Mouse (Mus musculus): Measurements from ENCODE around the gene Adap1.

Gene Adap1

DNA sequence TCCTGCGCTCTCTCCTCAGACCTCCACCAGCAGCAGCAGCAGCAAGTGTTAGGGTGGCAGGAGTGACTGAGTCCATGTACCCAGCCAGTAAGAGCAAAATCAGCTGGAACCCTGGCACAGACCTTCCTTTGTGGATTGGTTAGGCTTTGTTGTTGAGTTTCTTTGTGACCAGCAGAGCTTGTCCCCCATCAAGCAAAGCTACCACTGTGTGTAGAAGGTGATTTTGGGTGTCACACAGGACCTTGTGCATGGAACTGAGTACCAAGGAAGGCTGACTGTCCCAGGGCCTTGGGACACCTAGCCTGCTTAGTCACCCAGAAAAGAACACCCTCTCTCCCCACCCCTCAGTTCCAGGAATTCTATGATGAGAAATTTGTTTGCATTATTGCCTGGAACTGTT is 68.2 kb downstream of the Adap1 start:
- CTCF ChIA-PET: no interaction called here
- POLR2A ChIA-PET: interaction anchor here in 2 of 4 experiments (0.6 to 8.5 kb wide), 3 partner anchors 8 to 151 kb away, joined by 3 to 72 read pairs (median 3); no protein-coding TSS in a partner anchor

DNA sequence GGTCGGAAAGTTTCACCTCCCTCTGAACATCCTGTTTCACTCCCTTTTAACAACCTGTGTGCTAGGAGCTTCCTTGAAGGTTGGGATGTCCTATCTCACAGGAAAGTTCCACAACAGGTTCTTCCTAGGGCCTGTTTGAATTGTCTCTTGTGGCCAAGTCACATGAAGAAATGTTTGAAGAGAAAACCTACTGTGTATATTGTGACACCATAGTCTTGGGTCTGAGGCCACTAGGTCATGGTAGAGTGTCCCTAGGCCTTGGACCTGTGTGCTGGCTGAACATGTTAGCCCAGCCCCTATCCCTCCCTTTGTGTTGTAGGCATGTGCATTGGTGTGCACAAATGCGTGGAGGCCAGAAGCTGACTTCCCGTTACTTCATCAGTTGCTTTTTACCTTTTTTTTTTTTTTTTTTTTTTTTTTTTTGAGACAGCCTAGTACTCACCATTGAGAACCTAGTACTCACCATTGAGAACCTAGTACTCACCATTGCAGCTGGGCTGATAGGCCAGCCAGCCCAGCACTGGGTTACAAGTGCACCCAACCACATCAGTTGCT is 69.1 kb downstream of the Adap1 start:
- CTCF ChIA-PET: interaction anchor here in 3 of 4 experiments (0.5 to 0.9 kb wide), 4 partner anchors 14 to 107 kb away, joined by 3 to 6 read pairs (median 4); no protein-coding TSS in a partner anchor
- POLR2A ChIA-PET: interaction anchor here in 3 of 4 experiments (0.6 to 8.5 kb wide), 8 partner anchors 9 to 258 kb away, joined by 3 to 72 read pairs (median 3); no protein-coding TSS in a partner anchor

DNA sequence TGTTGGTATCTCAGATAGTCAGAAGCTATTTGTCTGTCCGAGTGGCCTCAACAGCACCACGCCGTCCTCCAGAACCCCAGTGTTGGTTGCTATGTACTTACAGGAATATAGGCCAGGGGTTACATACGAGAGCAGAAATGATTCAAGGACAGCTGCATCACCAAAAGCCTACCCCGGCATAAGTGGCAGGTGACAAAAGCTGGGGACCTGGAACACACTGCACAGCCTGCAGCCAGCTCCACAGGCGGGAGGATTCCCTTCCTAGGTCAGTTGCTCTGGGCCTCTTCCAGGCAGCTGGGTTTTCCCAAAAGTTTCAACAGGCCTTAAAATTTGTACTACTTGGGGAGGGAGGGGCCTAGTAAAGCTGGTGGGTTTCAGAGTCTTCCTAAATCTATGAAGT is 69.6 kb downstream of the Adap1 start:
- ChIA-PET CTCF (interaction anchor here in 3 of 4 experiments (0.5 to 0.9 kb wide), 4 partner anchors 14 to 108 kb away, joined by 3 to 6 read pairs (median 4); no protein-coding TSS in a partner anchor), POLR2A (interaction anchor here in 3 of 4 experiments (0.6 to 8.5 kb wide), 13 partner anchors 8 to 257 kb away, joined by 3 to 72 read pairs (median 3); no protein-coding TSS in a partner anchor)

DNA sequence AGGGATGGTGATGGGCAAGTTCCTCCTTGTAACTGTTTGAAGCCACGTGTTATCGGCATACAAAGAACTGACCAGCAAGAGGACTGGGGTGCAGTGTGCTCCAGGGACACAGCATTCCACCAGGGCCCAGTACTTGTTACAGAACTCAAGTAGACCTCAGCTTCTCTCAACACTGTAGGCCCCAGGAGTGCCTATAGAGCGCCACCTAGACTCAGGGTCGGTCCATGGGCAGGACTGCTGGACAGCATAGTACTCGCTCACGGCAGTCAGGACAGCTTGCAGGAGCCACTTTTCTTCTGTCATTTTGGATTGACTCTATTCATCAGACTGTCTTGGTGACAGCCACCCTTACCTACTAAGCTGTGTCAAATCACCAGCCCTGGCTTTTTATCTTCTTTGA is 70.5 kb downstream of the Adap1 start:
- ChIA-PET POLR2A (interaction anchor here in 2 of 4 experiments (0.6 to 8.5 kb wide), 13 partner anchors 9 to 260 kb away, joined by 3 to 72 read pairs (median 3); partner anchors contain the start of genes Prkar1b (in 1 of the 2) and Sun1 (in 1 of the 2)), CTCF (no interaction called here)

DNA sequence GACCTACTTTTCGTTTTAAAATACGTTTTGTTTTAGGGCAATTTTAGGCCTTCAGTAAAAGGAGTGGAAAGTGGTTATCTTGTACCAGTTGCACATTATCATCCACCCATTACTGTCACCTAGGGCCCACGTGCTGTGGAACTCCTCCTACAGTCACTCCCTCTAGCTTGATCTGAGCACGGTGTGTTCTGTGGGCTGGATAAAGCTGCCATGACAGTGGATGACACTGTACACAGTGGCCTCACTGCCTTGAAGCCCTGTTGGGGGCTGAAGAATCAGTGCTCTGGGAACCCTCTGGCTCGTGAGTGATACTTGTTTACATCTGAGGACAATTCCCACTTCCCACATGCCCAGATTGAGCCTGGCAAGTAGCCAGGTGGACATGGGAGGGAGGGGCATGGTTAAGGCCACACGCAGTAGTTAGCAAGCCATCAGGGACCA is 72.1 kb downstream of the Adap1 start:
- CTCF ChIA-PET: no interaction called here
- POLR2A ChIA-PET: interaction anchor here in 2 of 4 experiments (0.6 to 8.5 kb wide), 10 partner anchors 11 to 262 kb away, joined by 3 to 72 read pairs (median 10); partner anchors contain the start of genes Dnaaf5 (in 1 of the 2), Pdgfa (in 1 of the 2), Prkar1b (in 1 of the 2) and Sun1 (in 1 of the 2)

DNA sequence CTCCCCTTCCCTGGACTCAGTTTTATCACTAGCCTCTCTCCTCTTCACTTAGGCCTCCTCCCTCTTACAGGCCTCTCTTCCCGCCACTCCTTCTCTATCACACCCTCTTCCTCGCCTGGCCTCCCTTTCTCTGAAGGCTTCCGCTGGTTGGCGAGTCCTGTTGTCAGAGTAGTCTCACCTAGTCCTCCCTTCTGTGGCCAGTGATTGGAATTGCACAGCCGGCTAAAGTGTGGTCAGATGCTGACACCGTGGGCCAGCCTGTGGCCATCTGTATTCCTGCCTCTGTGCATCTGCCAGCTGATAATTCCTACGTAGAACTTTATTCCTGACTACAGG is 72.5 kb downstream of the Adap1 start:
- CTCF ChIA-PET: interaction anchor here in 1 of 4 experiments (1.3 to 1.5 kb wide), 2 partner anchors 92 to 101 kb away, joined by 6 read pairs; no protein-coding TSS in a partner anchor
- POLR2A ChIA-PET: interaction anchor here in 3 of 4 experiments (0.6 to 8.5 kb wide), 29 partner anchors 10 to 630 kb away, joined by 3 to 72 read pairs (median 5); partner anchors contain the start of genes A430033K04Rik (in 1 of the 3), Dnaaf5 (in 1 of the 3), Pdgfa (in 1 of the 3) and Prkar1b (in 1 of the 3)

DNA sequence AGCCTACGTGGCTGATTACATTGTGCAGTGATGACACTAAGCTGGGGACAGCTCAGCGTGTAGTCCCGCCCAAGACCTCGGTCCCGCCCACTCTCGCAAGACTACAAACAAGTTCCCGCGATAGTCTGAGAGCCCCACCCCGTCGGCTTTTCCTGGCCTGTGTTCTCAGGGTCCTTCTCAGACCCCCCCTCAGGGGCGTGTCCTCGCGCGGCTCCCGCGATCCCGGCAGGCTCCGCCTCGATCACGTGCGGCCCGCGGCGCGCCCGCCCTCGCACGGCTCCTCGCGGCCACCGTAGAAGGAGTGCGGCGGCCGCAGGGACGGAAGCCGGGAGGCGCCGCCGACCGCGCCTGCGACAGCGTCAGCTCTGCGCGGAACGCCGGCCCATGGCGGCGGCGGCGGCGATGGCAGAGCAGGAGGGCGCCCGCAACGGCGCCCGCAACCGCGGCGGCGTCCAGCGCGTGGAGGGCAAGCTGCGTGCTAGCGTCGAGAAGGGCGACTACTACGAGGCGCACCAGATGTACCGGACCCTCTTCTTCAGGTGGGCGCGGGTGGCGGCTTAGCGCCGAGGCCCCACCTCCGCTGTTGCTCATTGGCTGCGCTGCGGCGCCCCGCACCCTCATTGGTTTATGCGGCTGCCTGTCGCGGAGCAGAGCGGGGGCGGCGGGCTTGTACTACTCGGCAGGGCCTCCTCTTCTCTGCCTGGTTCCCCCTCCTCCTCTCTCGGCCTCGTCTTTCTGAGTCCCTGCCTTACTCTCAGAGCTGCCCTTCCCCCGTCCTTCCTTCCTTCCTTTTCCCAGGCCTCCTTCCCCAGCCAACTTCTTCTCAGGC is 73.1 kb downstream of the Adap1 start, which contains the start of gene Get4:
Get4 (plus strand) TSS at position 244 of the 829 bp plus-strand sequence.
- POLR2A ChIA-PET: interaction anchor here (0.6 to 8.5 kb wide), 81 partner anchors 9 to 1092 kb away, joined by 3 to 72 read pairs (median 4); partner anchors contain the start of genes Sun1 (in 3 of the 4), Dnaaf5 (in 2 of the 4), Pdgfa (in 2 of the 4) and Prkar1b (in 2 of the 4)
- CTCF ChIA-PET: interaction anchor here (0.6 to 1.5 kb wide), 13 partner anchors 19 to 633 kb away, joined by 3 to 6 read pairs (median 3); partner anchors contain the start of genes Micall2 (in 1 of the 4) and Zfp68 (in 1 of the 4)

DNA sequence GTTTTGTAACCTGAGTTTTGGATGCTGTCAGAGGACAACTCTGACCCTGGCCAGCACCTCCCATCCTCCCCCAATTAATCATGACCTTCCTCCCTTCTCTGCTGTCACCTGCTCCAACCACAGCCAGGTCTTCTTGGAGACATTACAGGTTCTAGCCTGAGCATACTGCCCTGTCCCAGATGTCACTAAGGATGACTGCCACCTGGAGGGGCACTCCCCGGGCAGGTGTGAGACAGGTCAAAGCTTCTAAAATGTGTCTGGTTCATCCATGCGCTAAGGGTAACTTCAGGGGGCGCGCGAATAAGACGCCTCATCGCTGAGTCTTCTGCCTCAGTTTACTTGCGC is 73.7 kb downstream of the Adap1 start:
- ChIA-PET CTCF (interaction anchor here (0.6 to 1.5 kb wide), 13 partner anchors 19 to 632 kb away, joined by 3 to 6 read pairs (median 3); partner anchors contain the start of genes Micall2 (in 1 of the 4) and Zfp68 (in 1 of the 4)), POLR2A (interaction anchor here (0.6 to 8.5 kb wide), 80 partner anchors 8 to 1091 kb away, joined by 3 to 72 read pairs (median 4); partner anchors contain the start of genes Sun1 (in 3 of the 4), Dnaaf5 (in 2 of the 4), Pdgfa (in 2 of the 4) and Prkar1b (in 2 of the 4))

DNA sequence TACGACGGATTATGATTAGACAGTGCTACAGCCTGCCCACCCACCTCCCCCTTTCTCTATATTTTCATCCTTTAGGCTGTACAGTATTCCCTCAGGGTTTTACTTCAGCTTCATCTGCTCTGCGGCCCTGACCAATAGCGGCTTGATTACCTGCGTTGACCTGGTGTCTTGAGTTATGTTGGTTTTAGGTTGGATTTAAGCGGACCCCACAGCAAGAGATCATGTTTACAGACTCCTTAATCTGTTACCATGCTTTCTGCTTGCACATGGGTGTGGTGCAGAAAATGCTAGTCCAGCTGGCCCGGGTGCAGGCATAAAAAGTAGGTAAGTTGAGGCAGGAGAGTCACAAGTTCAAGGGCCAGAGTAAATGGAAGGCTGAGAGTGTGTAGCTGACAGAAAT is 74.1 kb downstream of the Adap1 start:
- CTCF ChIA-PET: interaction anchor here in 3 of 4 experiments (0.6 to 1.5 kb wide), 11 partner anchors 24 to 632 kb away, joined by 3 to 6 read pairs (median 3); partner anchors contain the start of genes Micall2 (in 1 of the 3) and Zfp68 (in 1 of the 3)
- POLR2A ChIA-PET: interaction anchor here (0.6 to 8.5 kb wide), 66 partner anchors 8 to 629 kb away, joined by 3 to 72 read pairs (median 4); partner anchors contain the start of genes Sun1 (in 3 of the 4), Dnaaf5 (in 2 of the 4), Pdgfa (in 2 of the 4) and Prkar1b (in 2 of the 4)

DNA sequence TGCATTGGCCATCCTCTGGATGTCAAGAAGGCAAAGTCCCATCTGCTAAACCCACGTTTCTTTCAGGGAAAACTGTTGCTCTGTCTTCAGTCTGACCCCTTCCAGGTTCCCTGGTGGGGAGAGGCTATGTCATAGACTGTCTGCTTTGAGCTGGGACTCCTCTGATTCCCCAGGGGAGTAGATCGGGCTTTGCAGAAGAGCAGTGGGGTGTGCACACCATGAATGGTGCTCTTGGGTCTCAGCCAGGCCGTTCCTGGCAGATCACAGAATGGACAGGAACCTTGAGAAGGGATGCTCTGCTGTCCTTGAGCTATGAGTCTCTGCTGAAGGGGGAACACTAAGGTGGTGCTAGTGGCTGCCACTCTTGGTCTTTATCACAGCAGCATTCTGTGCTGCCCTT is 76.6 kb downstream of the Adap1 start:
- POLR2A ChIA-PET: interaction anchor here in 3 of 4 experiments (0.5 to 1.3 kb wide), 4 partner anchors 14 to 754 kb away, joined by 3 to 5 read pairs (median 3); no protein-coding TSS in a partner anchor
- CTCF ChIA-PET: no interaction called here

DNA sequence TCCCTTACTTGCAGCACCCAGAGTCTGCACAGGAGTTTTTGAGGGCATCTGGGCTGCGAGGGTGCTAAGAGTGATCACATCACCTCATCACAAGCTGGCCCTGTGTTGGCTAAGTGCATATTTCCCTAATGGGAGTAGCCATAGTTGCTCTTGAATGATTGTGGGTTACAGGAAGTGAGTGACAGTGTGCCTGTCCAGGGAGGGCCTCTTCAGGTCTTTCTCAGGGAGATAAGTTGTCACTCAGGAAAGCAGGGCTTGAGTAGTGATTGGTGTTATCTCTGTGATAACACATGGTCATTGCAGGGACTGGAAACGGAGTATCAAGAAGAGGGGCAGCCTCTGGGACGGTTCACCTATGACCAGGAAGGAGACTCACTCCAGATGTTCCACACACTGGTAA is 77.7 kb downstream of the Adap1 start:
- ChIA-PET POLR2A (interaction anchor here in 2 of 4 experiments (0.6 to 1.6 kb wide), 2 partner anchors 9 to 34 kb away, joined by 3 to 4 read pairs; no protein-coding TSS in a partner anchor), CTCF (interaction anchor here in 1 of 4 experiments (0.7 kb wide), 1 partner anchor 84 kb away, joined by 4 read pairs; no protein-coding TSS in a partner anchor)

DNA sequence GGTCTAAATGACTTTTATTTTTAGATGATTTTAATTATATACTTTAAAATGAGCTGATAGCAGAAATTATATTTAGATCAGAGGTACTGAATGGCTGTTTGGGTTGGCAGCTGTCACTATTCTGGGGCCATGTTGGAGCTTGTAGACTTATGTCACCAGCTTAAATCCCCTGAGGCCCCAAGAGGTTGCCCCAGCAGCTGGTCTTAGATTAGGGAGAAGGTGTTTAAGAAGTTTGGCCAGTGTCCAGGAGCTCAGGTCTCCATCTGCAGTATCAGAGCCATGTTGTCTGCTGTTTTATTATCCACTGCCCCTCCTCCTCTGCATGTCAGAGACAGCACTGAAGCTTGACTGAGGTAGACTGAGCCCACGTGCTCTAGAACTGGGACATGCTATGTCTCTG is 82.0 kb downstream of the Adap1 start:
- ChIA-PET CTCF (interaction anchor here in 1 of 4 experiments (0.6 kb wide), 1 partner anchor 1180 kb away, joined by 5 read pairs; no protein-coding TSS in a partner anchor), POLR2A (interaction anchor here in 2 of 4 experiments (0.6 to 1.5 kb wide), 4 partner anchors 8 to 247 kb away, joined by 3 to 7 read pairs (median 4); partner anchors contain the start of gene Get4 (in 2 of the 2))

DNA sequence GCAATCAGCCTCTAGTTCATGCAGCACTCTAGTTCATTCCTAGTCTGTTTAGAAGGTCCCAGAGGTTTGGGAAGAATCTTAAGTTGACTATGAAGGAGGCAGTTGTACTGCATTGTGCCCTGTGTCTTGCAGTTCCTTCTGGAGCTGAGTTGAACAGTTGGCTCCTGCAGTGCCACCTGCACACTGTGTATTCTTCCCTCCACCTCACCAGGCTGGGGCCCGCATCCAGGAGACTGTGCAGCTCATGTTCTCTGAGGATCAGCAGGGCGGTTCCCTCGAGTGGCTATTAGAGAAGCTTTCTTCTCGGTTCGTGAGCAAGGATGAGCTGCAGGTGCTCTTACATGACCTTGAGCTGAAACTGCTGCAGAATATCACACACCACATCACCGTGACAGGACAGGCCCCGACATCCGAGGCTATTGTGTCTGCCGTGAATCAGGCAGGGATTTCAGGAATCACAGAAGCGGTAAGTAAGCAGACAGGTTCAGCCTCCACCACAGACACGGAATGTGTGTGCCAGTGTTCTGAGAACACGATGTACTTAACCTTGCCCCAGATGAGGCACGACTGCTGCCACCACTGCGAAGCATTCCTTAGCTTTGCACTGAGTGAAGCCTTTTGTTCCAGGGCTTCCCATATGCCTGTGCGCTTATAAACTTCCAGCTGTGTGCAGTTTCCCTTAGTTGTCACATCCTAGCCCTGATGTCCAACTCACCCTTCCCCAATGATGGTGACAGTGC is 84.2 kb downstream of the Adap1 start:
- POLR2A ChIA-PET: interaction anchor here in 3 of 4 experiments (0.5 to 3.3 kb wide), 8 partner anchors 10 to 228 kb away, joined by 3 to 26 read pairs (median 4); partner anchors contain the start of genes Get4 (in 2 of the 3) and Sun1 (in 2 of the 3)
- CTCF ChIA-PET: no interaction called here

DNA sequence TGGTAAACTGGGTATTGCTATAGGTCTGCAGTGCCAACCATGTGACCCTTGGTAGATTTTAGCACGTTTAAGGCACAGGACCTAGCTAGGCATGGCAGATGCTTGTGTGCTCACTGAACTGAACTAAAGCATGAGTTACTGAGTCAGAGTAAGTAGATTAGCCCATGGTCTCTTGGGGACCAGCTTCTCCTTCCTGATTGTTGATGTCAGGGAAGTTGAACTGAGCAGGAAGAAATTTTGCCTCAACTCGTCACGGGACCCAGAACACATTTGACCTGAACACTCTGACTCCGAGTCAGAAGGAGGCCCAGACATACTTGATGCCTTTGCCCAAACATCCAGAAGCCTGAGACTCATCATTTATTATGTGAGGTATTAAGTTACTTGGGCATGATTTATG is 88.0 kb downstream of the Adap1 start:
- ChIA-PET POLR2A (interaction anchor here (0.6 to 1.9 kb wide), 12 partner anchors 8 to 499 kb away, joined by 3 to 14 read pairs (median 4); partner anchors contain the start of genes Get4 (in 2 of the 4) and Micall2 (in 1 of the 4)), CTCF (no interaction called here)

DNA sequence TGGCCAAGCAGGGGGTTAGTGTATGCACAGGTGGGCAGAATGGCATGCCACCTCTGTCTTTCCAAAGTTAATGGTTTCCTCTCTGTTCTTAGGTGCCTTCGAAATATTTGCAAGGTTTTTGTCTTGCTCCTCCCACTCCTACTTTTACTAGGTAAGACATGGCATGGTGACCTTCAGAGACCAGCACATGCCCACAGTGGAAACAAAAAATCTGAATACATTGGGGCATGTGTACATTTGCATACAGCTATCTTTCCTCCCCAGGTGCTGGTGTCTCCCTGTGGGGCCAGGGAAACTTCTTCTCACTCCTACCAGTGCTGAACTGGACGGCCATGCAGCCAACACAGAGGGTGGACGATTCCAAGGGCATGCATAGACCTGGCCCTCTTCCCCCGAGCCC is 91.0 kb downstream of the Adap1 start:
- ChIA-PET POLR2A (interaction anchor here in 2 of 4 experiments (0.9 to 1.9 kb wide), 3 partner anchors 15 to 21 kb away, joined by 3 to 4 read pairs (median 3); partner anchors contain the start of gene Get4 (in 1 of the 2)), CTCF (no interaction called here)

DNA sequence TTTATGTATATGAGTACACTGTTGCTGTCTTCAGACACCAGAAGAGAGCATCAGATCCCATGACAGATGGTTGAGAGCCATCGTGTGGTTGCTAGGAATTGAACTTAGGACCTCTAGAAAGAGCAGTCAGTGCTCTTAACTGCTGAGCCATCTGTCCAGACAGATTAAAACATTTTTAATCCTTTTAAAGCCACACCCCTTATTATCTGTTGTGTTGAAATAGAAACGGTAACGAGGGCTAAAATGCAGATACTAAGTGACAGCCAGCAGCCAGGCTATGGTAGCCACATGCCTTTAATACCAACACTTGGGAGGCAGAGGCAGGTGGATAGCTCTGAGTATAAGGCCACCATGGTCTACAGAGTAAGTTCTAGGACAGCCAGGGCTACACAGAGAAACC is 93.3 kb downstream of the Adap1 start:
- POLR2A ChIA-PET: interaction anchor here in 2 of 4 experiments (0.6 to 1.5 kb wide), 2 partner anchors 20 to 84 kb away, joined by 3 read pairs; partner anchors contain the start of gene Get4 (in 1 of the 2)

DNA sequence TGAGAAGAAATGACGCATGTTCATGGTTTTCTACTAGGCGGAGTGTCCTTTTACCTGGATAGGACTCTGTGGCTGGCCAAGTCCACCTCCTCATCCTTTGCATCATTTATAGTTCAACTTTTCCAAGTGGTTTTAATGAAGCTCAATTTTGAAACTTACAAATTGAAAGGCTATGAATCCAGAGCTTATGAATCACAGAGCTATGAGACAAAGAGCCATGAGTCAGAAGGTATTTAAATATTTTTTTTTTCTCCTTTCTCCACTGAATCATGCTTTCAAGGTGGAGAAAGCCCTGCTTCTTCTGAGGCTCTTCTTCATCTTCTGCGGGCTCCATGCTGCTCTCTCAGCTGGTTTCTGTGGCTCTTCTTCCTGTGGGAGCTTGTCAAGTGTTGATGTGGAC is 95.7 kb downstream of the Adap1 start:
- ChIA-PET CTCF (interaction anchor here in 1 of 4 experiments (0.6 kb wide), 1 partner anchor 53 kb away, joined by 3 read pairs; no protein-coding TSS in a partner anchor), POLR2A (interaction anchor here in 3 of 4 experiments (0.6 to 1.6 kb wide), 4 partner anchors 8 to 208 kb away, joined by 3 to 4 read pairs (median 3); partner anchors contain the start of gene Get4 (in 2 of the 3))

More for the DNA sequence above, 93.3 kb downstream of the Adap1 start:
- CTCF ChIA-PET: no interaction called here

Data from embryonic stem cell, embryonic (primary cell).